Mouse (Mus musculus): Measurements from ENCODE around the gene Pex10.
"Not testable (repeated sequence)": the region's sequence is repeated elsewhere in the genome, so short reads cannot be mapped to it uniquely, and the experiment has no call there.

Gene Pex10

GRCm38 (mm10) chr4:155064474-155064873, 2.3 kb upstream of the Pex10 start:
- DNase-seq (ENCODE audit: low spot score in 2 of 2): no peak

GRCm38 (mm10) chr4:155065970-155066833, 614 bp upstream of the Pex10 start:
- peak; percentile 83 to 93 for DNase-seq (ENCODE audit: low spot score in 2 of 2)

- no peak for DNase-seq (ENCODE audit: low spot score in 2 of 2)
Measured at GRCm38 (mm10) chr4:155068357-155068972, 1.6 kb downstream of the Pex10 start.

GRCm38 (mm10) chr4:155069191-155069590, 2.4 kb downstream of the Pex10 start:
- DNase-seq (ENCODE audit: low spot score in 2 of 2): no peak

GRCm38 (mm10) chr4:155070199-155070598, 3.4 kb downstream of the Pex10 start:
- no peak for DNase-seq (ENCODE audit: low spot score in 2 of 2)

- no peak for DNase-seq (ENCODE audit: low spot score in 2 of 2)
Measured at GRCm38 (mm10) chr4:155070921-155071320, 4.1 kb downstream of the Pex10 start.

- DNase-seq (ENCODE audit: low spot score in 2 of 2): no peak
Measured at GRCm38 (mm10) chr4:155074418-155074817, 7.6 kb downstream of the Pex10 start.

GRCm38 (mm10) chr4:155075137-155075536, 8.3 kb downstream of the Pex10 start:
- no peak for DNase-seq (ENCODE audit: low spot score in 2 of 2)

- DNase-seq (ENCODE audit: low spot score in 2 of 2): no peak
Measured at GRCm38 (mm10) chr4:155075813-155076212, 9.0 kb downstream of the Pex10 start.

GRCm38 (mm10) chr4:155076677-155077076, 9.9 kb downstream of the Pex10 start:
- no peak for DNase-seq (ENCODE audit: low spot score in 2 of 2)

GRCm38 (mm10) chr4:155078808-155079207, 12.0 kb downstream of the Pex10 start:
- not testable (repeated sequence) for DNase-seq (ENCODE audit: low spot score in 2 of 2)

GRCm38 (mm10) chr4:155079666-155080065, 12.8 kb downstream of the Pex10 start:
- no peak for DNase-seq (ENCODE audit: low spot score in 2 of 2)

GRCm38 (mm10) chr4:155083553-155083952, 16.7 kb downstream of the Pex10 start:
- no peak for DNase-seq (ENCODE audit: low spot score in 2 of 2)

- DNase-seq (ENCODE audit: low spot score in 2 of 2): no peak
Measured at GRCm38 (mm10) chr4:155084351-155084750, 17.5 kb downstream of the Pex10 start.

GRCm38 (mm10) chr4:155085206-155086107, 18.6 kb downstream of the Pex10 start:
- no peak for DNase-seq (ENCODE audit: low spot score in 2 of 2)

GRCm38 (mm10) chr4:155086108-155087024, 19.6 kb downstream of the Pex10 start, which contains the start of the genes Rer1 and Morn1:
TSS of gene Rer1 (minus strand) at chr4:155086382.
TSS of gene Morn1 (plus strand) at chr4:155086577.
- peak; percentile 98 to 99 for DNase-seq (ENCODE audit: low spot score in 2 of 2)

GRCm38 (mm10) chr4:155089241-155089640, 22.4 kb downstream of the Pex10 start:
- DNase-seq (ENCODE audit: low spot score in 2 of 2): no peak

GRCm38 (mm10) chr4:155090147-155090546, 23.3 kb downstream of the Pex10 start:
- DNase-seq (ENCODE audit: low spot score in 2 of 2): no peak

GRCm38 (mm10) chr4:155090688-155091449, 24.1 kb downstream of the Pex10 start:
- no peak for DNase-seq (ENCODE audit: low spot score in 2 of 2)
